Mouse (Mus musculus) small intestine, adult 2 months (tissue): Measurements from ENCODE around the gene Nup210l.

Experiments used
- CTCF ChIP-seq: fragments of 200-500 bp; IDR thresholded peaks from 2 replicates; pipeline ENCODE4 v1.5.1; 2012; ENCODE audit warnings: low read depth, mild to moderate bottlenecking, control low read depth, inconsistent platforms, low read length, moderate library complexity, mixed read lengths; ENCODE audit not compliant: insufficient replicate concordance, insufficient read length; ENCODE audit errors: extremely low read depth
- POLR2A ChIP-seq: fragments of 200-500 bp; IDR thresholded peaks from 2 replicates; pipeline ENCODE4 v1.6.1; 2012; ENCODE audit warnings: low read depth, mild to moderate bottlenecking, control low read depth, inconsistent platforms, low read length, moderate library complexity

- TF ChIP-seq POLR2A (no peak), CTCF (0 out of 2 replicates have a peak, but pooled peaks have one; percentile 16)
Observed at GRCm38 (mm10) chr3:90076921-90077716, 26.8 kb upstream of the Nup210l start.
